Mouse (Mus musculus): ENCODE measurements around the gene Gm21083. TPM values are rescaled to one million over a fixed set of nuclear protein-coding genes. Genes with fewer than 3 reads are reported as not detected.
A peak's percentile ranks its signal among the peaks of the same experiment; 100 is the strongest.
"Not testable (repeated sequence)": the region's sequence is repeated elsewhere in the genome, so short reads cannot be mapped to it uniquely, and the experiment has no call there.

Gene Gm21083
- polyA plus RNA-seq, 1 experiment from 2014 or later = not detected

- 32% methylated on average over 6 of the region's 6 CpGs for WGBS
- not testable (repeated sequence) for ATAC-seq (ENCODE audit: insufficient read depth, low FRiP score, low TSS enrichment); DNase-seq (ENCODE audit: low spot score)
Observed at GRCm38 (mm10) chr5:15588291-15588690, 11.2 kb downstream of the Gm21083 start.

GRCm38 (mm10) chr5:15590635-15591034 is 13.5 kb downstream of the Gm21083 start:
- not testable (repeated sequence) for H3K36me3 ChIP-seq (ENCODE audit: control insufficient read depth, insufficient read depth, low read length); H3K27ac ChIP-seq (ENCODE audit: low read depth, low read length); H3K27me3 ChIP-seq (ENCODE audit: control insufficient read depth, insufficient read depth, low read length); ATAC-seq (ENCODE audit: insufficient read depth, low FRiP score, low TSS enrichment); H3K9me3 ChIP-seq (ENCODE audit: control insufficient read depth, low read length); H3K4me1 ChIP-seq (ENCODE audit: control insufficient read depth, insufficient read depth, low read length); H3K4me2 ChIP-seq (ENCODE audit: low read depth); DNase-seq (ENCODE audit: low spot score); H3K4me3 ChIP-seq (ENCODE audit: low read depth, low read length); H3K9ac ChIP-seq (ENCODE audit: low read length)
- 64% methylated on average over 5 of the region's 5 CpGs for WGBS

More at GRCm38 (mm10) chr5:15588291-15588690, 11.2 kb downstream of the Gm21083 start:
- H3K4me3 ChIP-seq (ENCODE audit: low read depth, low read length); H3K36me3 ChIP-seq (ENCODE audit: control insufficient read depth, insufficient read depth, low read length); H3K4me2 ChIP-seq (ENCODE audit: low read depth); H3K27me3 ChIP-seq (ENCODE audit: control insufficient read depth, insufficient read depth, low read length); H3K9ac ChIP-seq (ENCODE audit: low read length); H3K9me3 ChIP-seq (ENCODE audit: control insufficient read depth, low read length); H3K4me1 ChIP-seq (ENCODE audit: control insufficient read depth, insufficient read depth, low read length); H3K27ac ChIP-seq (ENCODE audit: low read depth, low read length): not testable (repeated sequence)

DNA sequence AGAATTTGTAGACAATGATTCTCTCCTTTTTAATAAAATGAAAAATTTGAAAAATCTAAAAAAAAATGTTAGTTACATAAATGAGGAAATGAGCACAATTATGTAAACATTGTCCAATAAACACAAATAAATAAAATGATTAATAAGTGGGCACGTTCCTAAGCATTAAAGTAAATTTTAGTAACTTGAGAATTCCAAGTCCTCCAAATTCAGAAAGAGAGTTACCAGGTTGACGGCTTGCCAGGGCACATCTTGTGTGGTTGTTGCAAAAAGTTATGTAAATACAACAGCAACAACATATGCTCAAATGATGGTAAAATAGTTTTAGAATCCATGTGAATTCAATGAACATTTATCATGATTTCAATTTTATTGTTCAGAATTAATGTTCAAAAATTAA is 14.4 kb downstream of the Gm21083 start:
- ATAC-seq (ENCODE audit: insufficient read depth, low FRiP score, low TSS enrichment) = peak; percentile 75
- not testable (repeated sequence) for H3K4me3 ChIP-seq (ENCODE audit: low read depth, low read length); H3K4me1 ChIP-seq (ENCODE audit: control insufficient read depth, insufficient read depth, low read length); H3K4me2 ChIP-seq (ENCODE audit: low read depth); H3K9me3 ChIP-seq (ENCODE audit: control insufficient read depth, low read length); DNase-seq (ENCODE audit: low spot score); H3K36me3 ChIP-seq (ENCODE audit: control insufficient read depth, insufficient read depth, low read length); H3K9ac ChIP-seq (ENCODE audit: low read length); H3K27ac ChIP-seq (ENCODE audit: low read depth, low read length); H3K27me3 ChIP-seq (ENCODE audit: control insufficient read depth, insufficient read depth, low read length)
- 78% methylated on average over 2 of the region's 2 CpGs for WGBS

DNA sequence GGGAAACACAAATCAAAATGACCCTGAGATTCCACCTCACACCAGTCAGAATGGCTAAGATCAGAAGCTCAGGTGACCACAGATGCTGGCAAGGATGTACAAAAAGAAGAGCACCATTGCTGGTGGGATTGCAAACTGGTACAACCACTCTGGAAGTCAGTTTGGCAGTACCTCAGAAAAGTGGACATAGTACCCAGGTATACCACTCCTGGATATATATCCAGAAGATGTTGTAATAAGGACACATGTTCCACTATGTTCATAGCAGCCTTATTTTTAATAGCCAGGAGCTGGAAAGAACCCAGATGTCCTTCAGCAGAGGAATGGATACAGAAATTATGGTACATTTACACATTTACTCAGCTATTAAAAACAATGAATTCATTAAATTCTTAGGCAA is 21.7 kb downstream of the Gm21083 start:
- DNase-seq (ENCODE audit: low spot score); H3K27ac ChIP-seq (ENCODE audit: low read depth, low read length); H3K9ac ChIP-seq (ENCODE audit: low read length); H3K4me3 ChIP-seq (ENCODE audit: low read depth, low read length); H3K4me1 ChIP-seq (ENCODE audit: control insufficient read depth, insufficient read depth, low read length); H3K27me3 ChIP-seq (ENCODE audit: control insufficient read depth, insufficient read depth, low read length); H3K4me2 ChIP-seq (ENCODE audit: low read depth); H3K9me3 ChIP-seq (ENCODE audit: control insufficient read depth, low read length); ATAC-seq (ENCODE audit: insufficient read depth, low FRiP score, low TSS enrichment); H3K36me3 ChIP-seq (ENCODE audit: control insufficient read depth, insufficient read depth, low read length): not testable (repeated sequence)

DNA sequence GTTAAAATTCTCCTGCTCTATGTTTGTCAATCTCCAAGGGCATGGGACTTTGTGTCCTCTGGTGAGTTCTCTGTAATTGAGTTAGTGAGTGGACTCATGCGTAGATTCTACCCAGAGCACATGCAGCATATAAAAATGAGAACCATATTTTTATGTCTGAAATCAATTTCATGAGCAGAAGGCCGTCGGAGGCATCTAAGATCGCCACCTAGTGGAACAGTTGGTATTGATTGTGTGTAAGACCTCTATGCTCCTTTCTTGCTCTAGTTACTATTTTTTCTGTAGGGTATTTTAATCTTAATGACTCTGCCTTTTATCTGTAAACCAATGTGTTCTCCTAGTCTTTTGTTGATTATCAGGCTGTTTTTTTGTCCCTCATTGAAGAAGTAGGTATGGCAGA is 23.2 kb downstream of the Gm21083 start:
- H3K4me2 ChIP-seq (ENCODE audit: low read depth); H3K9ac ChIP-seq (ENCODE audit: low read length); ATAC-seq (ENCODE audit: insufficient read depth, low FRiP score, low TSS enrichment); H3K27me3 ChIP-seq (ENCODE audit: control insufficient read depth, insufficient read depth, low read length); H3K36me3 ChIP-seq (ENCODE audit: control insufficient read depth, insufficient read depth, low read length); H3K27ac ChIP-seq (ENCODE audit: low read depth, low read length); H3K4me1 ChIP-seq (ENCODE audit: control insufficient read depth, insufficient read depth, low read length); DNase-seq (ENCODE audit: low spot score); H3K9me3 ChIP-seq (ENCODE audit: control insufficient read depth, low read length); H3K4me3 ChIP-seq (ENCODE audit: low read depth, low read length): not testable (repeated sequence)
- WGBS = 56% methylated on average over 4 of the region's 4 CpGs

DNA sequence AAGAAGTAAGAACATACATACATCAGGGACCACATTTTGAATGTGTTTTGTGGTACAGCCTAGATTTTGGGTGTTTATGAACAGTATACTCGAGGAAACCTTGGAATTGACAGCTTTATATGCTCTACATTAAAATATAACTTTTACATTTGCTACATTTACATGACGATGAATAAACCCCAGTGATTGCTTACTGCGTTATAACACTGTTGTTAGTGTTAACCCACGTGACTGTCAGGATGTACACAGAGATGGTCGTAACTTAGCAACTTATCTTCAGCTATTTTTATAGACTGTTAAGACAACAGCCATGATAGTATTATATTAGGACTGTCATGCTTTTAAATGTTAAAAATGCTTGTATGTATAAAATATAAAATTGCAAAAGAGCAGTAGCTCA is 24.3 kb downstream of the Gm21083 start:
- H3K4me2 ChIP-seq (ENCODE audit: low read depth); H3K27ac ChIP-seq (ENCODE audit: low read depth, low read length); H3K9ac ChIP-seq (ENCODE audit: low read length); H3K4me3 ChIP-seq (ENCODE audit: low read depth, low read length); H3K4me1 ChIP-seq (ENCODE audit: control insufficient read depth, insufficient read depth, low read length); DNase-seq (ENCODE audit: low spot score); H3K9me3 ChIP-seq (ENCODE audit: control insufficient read depth, low read length); H3K36me3 ChIP-seq (ENCODE audit: control insufficient read depth, insufficient read depth, low read length); H3K27me3 ChIP-seq (ENCODE audit: control insufficient read depth, insufficient read depth, low read length): not testable (repeated sequence)
- ATAC-seq (ENCODE audit: insufficient read depth, low FRiP score, low TSS enrichment) = peak; percentile 56; the same call in 1 of the 2 replicates
- WGBS = 66% methylated on average over 5 of the region's 5 CpGs

GRCm38 (mm10) chr5:15601960-15602359 is 24.8 kb downstream of the Gm21083 start:
- H3K36me3 ChIP-seq (ENCODE audit: control insufficient read depth, insufficient read depth, low read length); DNase-seq (ENCODE audit: low spot score); H3K4me3 ChIP-seq (ENCODE audit: low read depth, low read length); H3K4me1 ChIP-seq (ENCODE audit: control insufficient read depth, insufficient read depth, low read length); H3K27ac ChIP-seq (ENCODE audit: low read depth, low read length); H3K27me3 ChIP-seq (ENCODE audit: control insufficient read depth, insufficient read depth, low read length); H3K4me2 ChIP-seq (ENCODE audit: low read depth); H3K9ac ChIP-seq (ENCODE audit: low read length); H3K9me3 ChIP-seq (ENCODE audit: control insufficient read depth, low read length): not testable (repeated sequence)
- peak; percentile 32; the same call in 1 of the 2 replicates for ATAC-seq (ENCODE audit: insufficient read depth, low FRiP score, low TSS enrichment)
- WGBS = 69% methylated on average over 3 of the region's 3 CpGs

GRCm38 (mm10) chr5:15602424-15602947 is 25.4 kb downstream of the Gm21083 start:
- not testable (repeated sequence) for H3K9me3 ChIP-seq (ENCODE audit: control insufficient read depth, low read length); H3K4me1 ChIP-seq (ENCODE audit: control insufficient read depth, insufficient read depth, low read length); H3K27ac ChIP-seq (ENCODE audit: low read depth, low read length); H3K27me3 ChIP-seq (ENCODE audit: control insufficient read depth, insufficient read depth, low read length); H3K9ac ChIP-seq (ENCODE audit: low read length); ATAC-seq (ENCODE audit: insufficient read depth, low FRiP score, low TSS enrichment); H3K4me2 ChIP-seq (ENCODE audit: low read depth); DNase-seq (ENCODE audit: low spot score); H3K36me3 ChIP-seq (ENCODE audit: control insufficient read depth, insufficient read depth, low read length); H3K4me3 ChIP-seq (ENCODE audit: low read depth, low read length)
- WGBS = 68% methylated on average over 3 of the region's 3 CpGs

DNA sequence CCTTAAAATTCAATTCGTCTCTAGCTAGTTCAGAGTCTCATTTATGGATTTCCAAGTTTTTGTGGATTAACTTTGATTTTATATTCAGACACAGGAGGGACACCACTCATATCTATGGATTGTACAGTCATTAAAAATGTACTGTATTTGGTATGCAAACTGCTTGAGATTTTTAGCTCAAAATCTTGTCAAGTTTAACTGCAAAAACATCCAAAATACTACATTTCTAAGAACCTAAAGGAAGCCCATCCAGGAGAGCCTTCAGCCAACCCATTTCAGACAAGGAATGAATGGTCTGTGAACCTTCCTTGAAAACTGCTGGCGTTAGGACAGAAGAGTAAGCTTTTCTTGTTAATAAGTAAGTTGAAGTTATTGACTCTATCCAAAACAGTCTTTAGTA is 25.9 kb downstream of the Gm21083 start:
- 64% methylated on average over 2 of the region's 2 CpGs for WGBS
- DNase-seq (ENCODE audit: low spot score) = not testable (repeated sequence)

More for the DNA sequence above, 25.9 kb downstream of the Gm21083 start:
- ATAC-seq (ENCODE audit: insufficient read depth, low FRiP score, low TSS enrichment); H3K4me2 ChIP-seq (ENCODE audit: low read depth); H3K9me3 ChIP-seq (ENCODE audit: control insufficient read depth, low read length); H3K4me1 ChIP-seq (ENCODE audit: control insufficient read depth, insufficient read depth, low read length); H3K27me3 ChIP-seq (ENCODE audit: control insufficient read depth, insufficient read depth, low read length); H3K27ac ChIP-seq (ENCODE audit: low read depth, low read length); H3K36me3 ChIP-seq (ENCODE audit: control insufficient read depth, insufficient read depth, low read length); H3K9ac ChIP-seq (ENCODE audit: low read length); H3K4me3 ChIP-seq (ENCODE audit: low read depth, low read length): not testable (repeated sequence)
